Mouse (Mus musculus) megakaryocyte, embryonic 14.5 days (primary cell): Measurements from ENCODE around the gene Slc22a23.

ENCODE experiments used
- FLI1 ChIP-seq: IDR thresholded peaks from 2 replicates; pipeline ENCODE4 v1.6.1; 2012; ENCODE audit warnings: low read length, inconsistent platforms, mixed read lengths
- GATA1 ChIP-seq: IDR thresholded peaks from 3 replicates; pipeline ENCODE4 v1.6.1; 2012; ENCODE audit warnings: mixed read lengths, low read length, inconsistent platforms, borderline replicate concordance

DNA sequence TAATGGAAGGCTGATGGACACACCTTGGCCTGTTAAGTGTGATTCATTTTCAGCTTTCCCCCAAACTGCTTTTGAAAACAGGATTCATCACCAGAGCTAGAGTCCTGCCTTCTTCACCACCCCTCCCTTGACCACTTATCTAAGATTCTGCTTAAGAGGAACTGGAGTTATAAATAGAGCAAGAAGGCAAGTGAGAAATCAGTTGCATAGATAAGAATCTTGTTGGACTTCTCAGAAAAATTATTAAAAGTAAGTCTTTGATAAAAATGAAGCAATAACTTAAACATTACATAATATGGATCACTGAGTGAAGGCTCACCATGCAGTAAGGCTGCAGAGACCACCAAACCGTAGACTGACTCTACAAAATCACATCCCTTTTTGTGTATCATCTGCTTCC lies 18.0 kb downstream of the Slc22a23 start:
- TF ChIP-seq GATA1 (no peak), FLI1 (no peak)
